Mouse (Mus musculus) midbrain, embryonic 12.5 days (tissue): ENCODE data around the gene Sema5b. TPM values are rescaled to one million over a fixed set of nuclear protein-coding genes. Genes with fewer than 3 reads are reported as not detected.

Experiments used
- ATAC-seq: fragments of 200-750 bp; cut with Nextera tagmentation; 2 replicates; pipeline ENCODE4 v1.8.0; 2017; ENCODE audit warnings: low read depth, moderate TSS enrichment, moderate library complexity; ENCODE audit not compliant: low FRiP score
- H3K27ac ChIP-seq: fragments of 300-500 bp; sonication (generic); replicated peaks from 2 replicates; pipeline ENCODE4 v1.5.1; 2016; ENCODE audit warnings: mild to moderate bottlenecking
- H3K27me3 ChIP-seq: fragments of 300-500 bp; sonication (generic); 2 replicates; pipeline ENCODE4 v1.6.1; 2016; ENCODE audit warnings: mild to moderate bottlenecking
- H3K36me3 ChIP-seq: fragments of 300-500 bp; sonication (generic); 2 replicates; pipeline ENCODE4 v1.6.1; 2016
- H3K4me1 ChIP-seq: fragments of 300-500 bp; sonication (generic); 2 replicates; pipeline ENCODE4 v1.6.1; 2016
- H3K4me2 ChIP-seq: fragments of 300-500 bp; sonication (generic); replicated peaks from 2 replicates; pipeline ENCODE4 v1.6.1; 2016; ENCODE audit warnings: mild to moderate bottlenecking, moderate library complexity
- H3K4me3 ChIP-seq: fragments of 300-500 bp; sonication (generic); 2 replicates; pipeline ENCODE4 v1.5.1; 2016; ENCODE audit warnings: mild to moderate bottlenecking
- H3K9ac ChIP-seq: fragments of 300-500 bp; sonication (generic); replicated peaks from 2 replicates; pipeline ENCODE4 v1.6.1; 2016; ENCODE audit warnings: mild to moderate bottlenecking, moderate library complexity
- H3K9me3 ChIP-seq: fragments of 300-500 bp; sonication (generic); 2 replicates; pipeline ENCODE4 v1.6.1; 2016; ENCODE audit warnings: mild to moderate bottlenecking
- WGBS: fragments of 180-500 bp; shearing (Covaris S2); methylation state at CpG from one replicate; pipeline ENCODE4 v1.1.7; 2016; 5-methylcytosine and 5-hydroxymethylcytosine counted together
- polyA plus RNA-seq: library from polyadenylated mRNA; unstranded; fragments of >200 nt; fragmentation: Nextera tagmentation; extraction: Ambion mirVana; gene quantifications from 2 replicates; pipeline ENCODE4 v1.2.1, GENCODE M21; 2016

Sema5b gene
- polyA plus RNA-seq, 1 experiment from 2014 or later = 67.6 TPM

DNA sequence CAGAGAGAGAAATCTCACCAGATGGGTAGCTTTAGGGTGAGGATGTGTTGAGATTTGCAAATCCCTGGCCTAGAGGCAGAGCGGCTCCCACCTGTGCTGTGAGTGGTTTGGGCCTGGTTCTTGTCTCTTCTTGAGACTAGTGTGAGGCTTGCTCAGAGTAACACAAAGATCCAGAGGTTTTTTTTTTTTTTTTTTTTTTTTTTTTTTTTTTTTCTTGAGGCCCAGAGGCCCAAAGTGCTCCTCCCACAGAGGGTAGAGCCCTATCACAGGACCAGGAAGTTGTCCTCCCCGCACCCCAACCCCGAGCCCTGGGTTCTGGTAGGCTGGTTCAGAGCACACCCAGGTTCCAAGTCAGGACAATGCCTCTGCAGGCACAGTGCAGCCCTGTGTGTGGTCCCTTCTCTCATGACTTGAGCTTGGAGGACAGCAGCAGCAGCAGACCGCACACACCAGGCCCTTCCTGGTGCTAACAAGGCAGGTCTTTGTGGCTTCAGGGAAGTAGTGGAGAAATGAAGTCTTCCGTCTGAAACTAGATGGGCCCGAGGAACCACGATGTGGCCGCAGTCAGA, 44.3 kb downstream of the Sema5b start:
- H3K27me3 ChIP-seq = peaks cover 3% of the 10 kb centered on the region; the same call in 1 of the 2 replicates
- WGBS = 45% methylated on average over 8 of the region's 8 CpGs
- H3K4me1 ChIP-seq = peaks cover 96% of the 10 kb centered on the region
- H3K4me3 ChIP-seq = no peak overlapping the region
- no peak overlapping the region; the same call in 1 of the 2 replicates for H3K9ac ChIP-seq
- H3K27ac ChIP-seq = peak overlapping the region; percentile 71
- ATAC-seq = peak; percentile 20; the same call in 1 of the 2 replicates
- no peaks in the 10 kb centered on the region for H3K36me3 ChIP-seq
- H3K4me2 ChIP-seq = no peak overlapping the region
- H3K9me3 ChIP-seq = no peaks in the 10 kb centered on the region

DNA sequence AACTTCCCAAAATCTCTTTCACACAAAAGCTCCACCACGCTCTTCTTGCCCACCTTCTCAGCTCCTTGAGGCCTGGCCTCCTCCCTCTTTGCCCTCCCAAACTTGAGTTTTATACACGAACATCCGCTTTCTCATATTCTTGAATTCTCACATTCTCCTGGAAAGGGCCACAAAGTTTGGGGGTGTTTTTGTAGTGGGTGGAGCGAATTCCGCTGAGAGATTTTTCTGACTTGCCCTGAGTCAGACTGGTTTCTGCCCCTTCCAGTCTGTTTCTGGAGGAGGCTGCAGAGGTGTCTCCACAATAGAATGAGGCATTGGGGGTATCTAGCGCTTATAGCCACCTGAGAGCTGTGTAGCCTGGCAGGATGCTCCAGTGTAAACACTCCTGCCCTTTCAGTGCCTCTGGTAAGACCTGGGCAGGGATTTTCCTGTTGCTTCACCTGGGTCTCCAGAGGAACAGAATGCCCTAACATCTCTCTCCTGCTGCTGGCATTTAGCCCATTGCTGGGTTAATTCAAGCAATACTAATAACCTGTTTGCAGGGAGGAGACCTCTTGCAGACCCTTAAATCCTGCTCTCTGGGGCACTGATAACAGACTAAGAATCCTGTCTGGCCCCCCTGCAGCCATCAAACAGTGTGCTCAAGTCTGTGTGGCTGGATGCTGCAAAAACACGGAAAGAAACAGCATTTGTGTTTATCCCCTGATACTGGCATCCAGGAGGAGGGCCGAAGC, 46.3 kb downstream of the Sema5b start:
- ATAC-seq = peak; percentile 14
- WGBS = 29% methylated on average over 8 of the region's 8 CpGs
- H3K4me3 ChIP-seq = 0 out of 2 replicates have a peak overlapping the region, but pooled peaks have one; percentile 0
- peak overlapping the region; percentile 43; the same call in 1 of the 2 replicates for H3K9ac ChIP-seq
- peak overlapping the region; percentile 44 for H3K4me2 ChIP-seq
- peaks cover 93% of the 10 kb centered on the region for H3K4me1 ChIP-seq
- H3K36me3 ChIP-seq = no peaks in the 10 kb centered on the region
- peaks cover 4% of the 10 kb centered on the region; the same call in 1 of the 2 replicates for H3K27me3 ChIP-seq
- peak overlapping the region; percentile 94 for H3K27ac ChIP-seq
- H3K9me3 ChIP-seq = no peaks in the 10 kb centered on the region

DNA sequence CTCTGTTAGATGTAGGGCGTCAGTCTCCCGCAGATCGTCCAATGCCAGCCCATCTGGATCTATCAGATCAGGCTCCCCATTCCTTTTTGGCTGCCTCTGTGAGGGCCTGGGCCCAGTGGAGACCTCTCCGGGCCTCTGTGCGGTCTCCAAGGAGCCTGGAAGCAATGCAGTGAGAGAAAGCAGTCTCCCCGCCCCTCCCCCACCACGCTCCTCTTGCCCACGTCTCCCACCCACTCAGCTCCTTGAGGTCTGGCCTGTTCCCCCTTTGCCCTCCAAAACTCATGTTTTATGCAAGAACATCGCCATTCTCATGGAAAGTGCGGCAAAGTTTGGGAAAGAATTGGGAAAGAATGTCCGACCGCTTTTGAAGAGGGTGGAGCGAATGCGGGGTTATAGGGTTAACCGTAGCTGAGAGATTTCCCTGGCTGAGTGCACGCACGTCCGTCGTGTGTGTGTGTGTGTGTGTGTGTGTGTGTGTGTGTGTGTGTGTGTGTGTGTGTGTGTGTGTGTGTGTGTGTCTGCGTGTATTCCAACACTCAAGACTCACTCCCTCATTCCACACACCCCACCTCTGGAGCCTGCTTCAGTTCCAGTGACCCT, 47.0 kb downstream of the Sema5b start:
- Histone ChIP-seq H3K4me1 (peaks cover 93% of the 10 kb centered on the region), H3K9ac (0 out of 2 replicates have a peak overlapping the region, but pooled peaks have one; percentile 43), H3K27me3 (peaks cover 4% of the 10 kb centered on the region; the same call in 1 of the 2 replicates)

DNA sequence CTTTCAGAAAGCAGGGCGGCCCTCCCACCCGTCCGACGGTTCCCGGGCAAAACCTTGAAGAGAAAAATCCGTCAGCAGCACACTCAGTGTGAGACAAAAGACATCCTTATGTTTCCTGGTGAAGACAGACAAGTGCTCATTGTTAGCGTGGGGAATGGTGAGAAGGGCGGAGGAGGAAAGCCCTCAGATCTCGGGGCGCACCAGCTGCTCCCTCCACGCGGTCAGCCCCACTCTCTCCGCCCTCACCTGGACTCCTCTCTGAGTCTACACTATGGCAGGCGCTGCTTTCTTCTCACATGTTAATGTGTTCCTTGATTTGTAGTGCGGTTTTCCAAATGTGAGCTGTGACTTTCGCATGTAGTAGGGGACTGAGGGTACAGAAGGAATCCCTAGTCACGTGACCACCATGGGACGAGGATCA, 47.8 kb downstream of the Sema5b start:
- WGBS = 4% methylated on average over 18 of the region's 18 CpGs
- Histone ChIP-seq H3K4me2 (peak overlapping the region; percentile 44), H3K36me3 (peaks cover 8% of the 10 kb centered on the region), H3K4me1 (peaks cover 89% of the 10 kb centered on the region), H3K27me3 (peaks cover 4% of the 10 kb centered on the region; the same call in 1 of the 2 replicates), H3K9ac (no peak overlapping the region), H3K4me3 (0 out of 2 replicates have a peak overlapping the region, but pooled peaks have one; percentile 9), H3K27ac (peak overlapping the region; percentile 94), H3K9me3 (peaks cover 3% of the 10 kb centered on the region; the same call in 1 of the 2 replicates)
- ATAC-seq = peak; percentile 24

More for the DNA sequence above, 47.0 kb downstream of the Sema5b start:
- under 1% methylated on average over 19 of the region's 20 CpGs for WGBS
- no peaks in the 10 kb centered on the region for H3K9me3 ChIP-seq
- H3K36me3 ChIP-seq = peaks cover 3% of the 10 kb centered on the region; the same call in 1 of the 2 replicates
- peak; percentile 90 for ATAC-seq
- H3K27ac ChIP-seq = peak overlapping the region; percentile 94
- H3K4me2 ChIP-seq = peak overlapping the region; percentile 44
- H3K4me3 ChIP-seq = 0 out of 2 replicates have a peak overlapping the region, but pooled peaks have one; percentile 0

DNA sequence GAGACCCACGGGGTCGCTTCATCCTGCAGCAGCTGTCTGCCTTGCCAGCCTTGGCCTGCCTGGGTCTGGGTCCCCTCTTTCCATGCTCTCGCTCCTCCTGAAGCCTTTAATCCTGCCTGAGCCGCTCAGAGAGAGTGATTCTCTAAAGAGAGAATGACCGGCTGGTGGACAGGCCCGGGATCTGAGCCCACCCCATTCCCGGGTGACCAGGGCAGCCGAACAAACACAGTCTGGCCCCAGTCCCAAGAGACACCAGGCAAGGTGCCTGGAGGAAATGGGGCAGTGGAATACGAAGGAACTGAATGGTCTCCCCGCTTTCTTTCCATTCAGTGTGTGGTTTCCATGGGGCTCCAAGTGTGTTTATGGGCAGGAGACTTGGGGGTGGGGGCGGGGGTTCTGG, 50.8 kb downstream of the Sema5b start:
- no peak for ATAC-seq
- H3K27ac ChIP-seq = peak overlapping the region; percentile 76
- peak overlapping the region; percentile 28 for H3K4me2 ChIP-seq
- 10% methylated on average over 11 of the region's 11 CpGs for WGBS
- no peak overlapping the region for H3K9ac ChIP-seq
- peaks cover 4% of the 10 kb centered on the region; the same call in 1 of the 2 replicates for H3K27me3 ChIP-seq
- peaks cover 12% of the 10 kb centered on the region for H3K36me3 ChIP-seq
- H3K9me3 ChIP-seq = peaks cover 3% of the 10 kb centered on the region; the same call in 1 of the 2 replicates
- peaks cover 84% of the 10 kb centered on the region for H3K4me1 ChIP-seq
- H3K4me3 ChIP-seq = no peak overlapping the region

DNA sequence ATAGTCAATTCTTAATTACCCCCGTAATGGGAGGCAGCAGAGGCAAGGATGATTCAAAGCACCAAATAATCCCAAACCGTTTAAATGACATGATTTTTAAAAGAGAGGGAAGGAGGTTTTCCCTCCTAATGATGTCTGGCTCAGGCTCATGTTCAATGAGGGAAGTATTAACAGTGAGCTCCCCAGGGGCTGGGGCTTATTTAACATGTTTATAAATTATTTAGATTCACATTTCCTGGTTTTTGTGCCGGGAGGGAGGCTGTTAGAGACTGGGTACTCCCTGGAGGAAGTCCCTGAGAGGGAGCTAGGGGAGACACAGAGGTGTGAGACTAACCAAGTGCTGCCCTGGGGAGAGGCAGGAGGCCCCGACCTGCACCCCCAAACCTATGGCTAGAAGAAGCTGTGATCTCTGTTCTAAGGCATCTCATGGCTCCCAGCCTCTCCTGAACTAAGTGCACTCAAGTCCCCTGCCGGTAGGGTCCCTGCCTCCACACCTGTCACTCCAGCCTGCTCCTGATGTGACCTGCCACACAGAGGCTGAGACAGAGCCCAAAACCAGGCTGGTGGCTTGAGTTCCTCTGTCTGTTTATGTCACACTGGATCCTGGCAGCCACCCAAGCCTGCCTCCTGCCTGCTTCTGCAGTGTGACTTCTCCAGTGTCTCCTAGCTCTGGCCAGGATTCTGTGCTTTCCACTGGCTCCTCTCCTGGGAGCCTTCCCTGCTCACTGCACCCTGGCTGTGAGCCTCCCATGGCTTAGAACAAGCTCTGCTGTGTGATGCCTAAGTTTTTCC, 51.5 kb downstream of the Sema5b start:
- Histone ChIP-seq H3K27me3 (peaks cover 4% of the 10 kb centered on the region; the same call in 1 of the 2 replicates), H3K36me3 (peaks cover 12% of the 10 kb centered on the region), H3K4me2 (no peak overlapping the region), H3K4me3 (no peak overlapping the region), H3K27ac (peak overlapping the region; percentile 76), H3K9ac (0 out of 2 replicates have a peak overlapping the region, but pooled peaks have one; percentile 20), H3K4me1 (peaks cover 84% of the 10 kb centered on the region), H3K9me3 (peaks cover 3% of the 10 kb centered on the region; the same call in 1 of the 2 replicates)
- 24% methylated on average over 5 of the region's 5 CpGs for WGBS
- ATAC-seq = no peak

DNA sequence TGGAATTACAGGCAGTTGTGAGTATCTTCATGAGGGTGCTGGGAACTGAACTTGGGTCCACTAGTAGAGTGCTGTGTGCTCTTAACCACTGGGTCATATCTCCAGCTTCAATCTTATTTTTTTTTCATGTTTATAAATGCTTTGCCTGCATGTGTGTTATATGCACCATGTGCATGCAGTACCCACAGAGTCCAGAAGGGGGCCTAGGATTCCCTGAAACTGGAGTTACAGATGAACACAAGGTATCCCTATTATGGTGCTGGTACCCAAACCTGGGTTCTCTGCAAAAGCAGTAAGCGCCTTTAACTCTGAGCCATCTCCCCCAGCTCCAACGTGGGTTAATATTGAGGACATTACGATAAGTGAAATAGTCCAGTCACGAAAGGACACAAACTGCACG, 52.5 kb downstream of the Sema5b start:
- Histone ChIP-seq H3K9me3 (peaks cover 3% of the 10 kb centered on the region; the same call in 1 of the 2 replicates), H3K9ac (no peak overlapping the region), H3K27me3 (peaks cover 4% of the 10 kb centered on the region; the same call in 1 of the 2 replicates), H3K4me3 (no peak overlapping the region), H3K4me1 (peaks cover 82% of the 10 kb centered on the region), H3K4me2 (no peak overlapping the region), H3K27ac (no peak overlapping the region), H3K36me3 (peaks cover 12% of the 10 kb centered on the region)
- WGBS = 98% methylated on average over 5 of the region's 5 CpGs
- ATAC-seq = no peak

DNA sequence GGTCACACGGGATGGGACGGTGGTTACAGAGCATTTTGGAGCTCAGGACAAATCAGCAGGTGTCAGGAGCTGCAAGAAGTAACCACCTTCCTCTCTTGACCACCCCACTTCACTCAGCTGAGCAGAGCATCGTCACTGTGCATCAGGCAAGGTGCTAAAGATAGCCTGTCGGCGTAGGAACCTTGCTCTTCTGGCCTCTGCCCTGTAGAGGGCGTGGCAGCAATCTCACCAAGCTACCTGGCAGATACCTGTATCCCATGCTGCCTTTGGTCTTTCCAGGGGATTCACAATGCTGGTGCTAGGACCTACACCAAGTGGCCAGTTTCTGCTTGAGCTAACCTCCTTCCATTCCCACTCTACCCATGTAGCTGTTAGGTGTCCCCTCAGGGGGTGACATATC, 55.3 kb downstream of the Sema5b start:
- Histone ChIP-seq H3K9me3 (peaks cover 3% of the 10 kb centered on the region; the same call in 1 of the 2 replicates), H3K27me3 (no peaks in the 10 kb centered on the region), H3K27ac (peak overlapping the region; percentile 77), H3K36me3 (peaks cover 12% of the 10 kb centered on the region), H3K9ac (no peak overlapping the region), H3K4me2 (no peak overlapping the region), H3K4me3 (no peak overlapping the region), H3K4me1 (peaks cover 81% of the 10 kb centered on the region)
- no peak for ATAC-seq
- WGBS = 62% methylated on average over 6 of the region's 6 CpGs

DNA sequence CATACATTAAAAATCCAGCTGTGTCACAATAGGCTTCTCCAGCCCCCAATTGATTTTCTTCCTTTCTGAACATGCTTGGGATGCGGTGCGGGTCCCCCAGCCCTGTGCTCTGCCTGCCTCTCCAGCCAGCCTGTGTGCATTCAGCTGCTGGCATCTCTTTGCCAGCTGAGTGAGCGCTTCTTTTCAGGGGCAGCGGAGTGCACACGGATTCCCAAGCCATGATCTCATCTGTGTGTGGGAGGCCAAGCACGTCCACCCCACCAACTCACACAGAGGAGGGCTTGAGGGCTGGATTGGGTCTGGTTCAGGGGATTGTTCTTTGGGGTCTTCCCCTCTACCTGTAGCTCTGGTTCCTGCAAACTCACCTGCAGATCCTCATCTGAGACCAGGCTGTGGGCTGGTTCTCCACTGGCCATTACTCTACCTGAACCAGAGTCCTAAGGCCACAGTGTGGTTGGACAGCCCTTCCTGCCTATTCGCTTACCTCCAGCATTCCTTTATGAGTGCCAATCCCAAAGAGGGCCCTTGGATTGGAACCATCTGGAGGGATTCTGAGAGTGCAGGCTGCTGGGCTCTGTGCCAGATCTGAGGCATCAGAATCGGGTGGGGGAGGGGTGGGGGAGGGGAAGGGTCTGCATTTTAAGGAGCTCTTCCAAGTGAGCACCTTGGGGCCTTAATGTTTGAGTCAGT, 55.9 kb downstream of the Sema5b start:
- peaks cover 77% of the 10 kb centered on the region for H3K4me1 ChIP-seq
- peaks cover 3% of the 10 kb centered on the region; the same call in 1 of the 2 replicates for H3K9me3 ChIP-seq
- H3K4me2 ChIP-seq = no peak overlapping the region; the same call in 1 of the 2 replicates
- 21% methylated on average over 8 of the region's 8 CpGs for WGBS
- peak overlapping the region; percentile 77 for H3K27ac ChIP-seq
- peaks cover 12% of the 10 kb centered on the region for H3K36me3 ChIP-seq
- no peak overlapping the region for H3K4me3 ChIP-seq
- no peak overlapping the region for H3K9ac ChIP-seq
- ATAC-seq = peak; percentile 61
- H3K27me3 ChIP-seq = no peaks in the 10 kb centered on the region

DNA sequence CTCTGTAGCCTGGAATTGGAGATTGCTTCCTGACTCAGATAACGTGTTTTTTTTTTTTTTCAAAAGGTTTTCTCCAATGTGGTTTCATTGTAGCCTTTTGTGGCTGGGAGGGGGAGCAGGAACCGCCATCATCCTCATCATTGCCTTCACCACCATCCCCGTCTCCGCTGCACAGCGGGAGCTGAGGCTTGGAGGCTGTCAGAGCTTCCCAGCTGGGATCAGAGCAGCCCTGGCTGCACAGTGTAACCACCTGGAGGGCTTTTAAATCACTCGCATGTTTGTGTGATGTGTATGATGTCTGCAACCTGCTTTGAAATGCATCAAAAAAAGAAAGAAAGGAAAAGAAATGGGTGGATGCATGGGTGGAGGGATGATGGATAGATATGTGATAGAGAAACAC, 57.0 kb downstream of the Sema5b start:
- Histone ChIP-seq H3K36me3 (peaks cover 9% of the 10 kb centered on the region; the same call in 1 of the 2 replicates), H3K9me3 (peaks cover 3% of the 10 kb centered on the region; the same call in 1 of the 2 replicates), H3K27me3 (no peaks in the 10 kb centered on the region), H3K4me1 (peaks cover 76% of the 10 kb centered on the region), H3K4me2 (no peak overlapping the region), H3K27ac (0 out of 2 replicates have a peak overlapping the region, but pooled peaks have one; percentile 39), H3K9ac (no peak overlapping the region), H3K4me3 (no peak overlapping the region)
- ATAC-seq = no peak
- WGBS = 13% methylated on average over 6 of the region's 6 CpGs
